Mouse (Mus musculus): ENCODE results near the gene Pik3ip1. TPM values are rescaled to one million over a fixed set of nuclear protein-coding genes. Genes with fewer than 3 reads are reported as not detected.
A peak's percentile ranks its signal among the peaks of the same experiment; 100 is the strongest.

The Pik3ip1 gene
- polyA plus RNA-seq, 1 experiment: 8.5 TPM

DNA sequence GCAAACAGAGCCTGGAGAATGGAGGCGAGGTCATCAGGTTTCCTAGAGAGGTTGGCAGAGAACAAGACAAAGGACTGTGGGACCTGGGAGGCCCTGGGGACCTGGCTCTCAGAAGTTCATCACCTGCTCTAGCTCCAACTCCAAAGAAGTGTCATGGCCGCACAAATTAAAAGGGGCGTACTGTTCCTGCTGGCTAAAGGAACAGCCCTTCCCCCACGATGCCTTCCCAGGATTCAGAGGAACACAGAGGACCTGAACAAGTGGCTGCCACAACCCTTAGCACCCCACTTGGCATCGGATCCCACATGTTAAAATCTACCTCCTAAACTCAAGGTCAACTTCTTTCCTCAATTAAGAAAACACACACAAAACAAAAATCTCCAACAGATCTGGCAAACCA lies 39.2 kb downstream of the Pik3ip1 start:
- no peak for DNase-seq
- Histone ChIP-seq H3K4me3 (ENCODE audit: insufficient read depth, low read depth, low read length) (no peak overlapping the region), H3K27me3 (replicated peaks; ENCODE audit: control insufficient read depth, insufficient read depth, low read length) (no peaks in the 10 kb centered on the region), H3K36me3 (ENCODE audit: control insufficient read depth, insufficient read depth, low read length) (no peaks in the 10 kb centered on the region), H3K4me1 (ENCODE audit: control insufficient read depth, insufficient read depth, low read length) (no peaks in the 10 kb centered on the region; the same call in 1 of the 2 replicates), H3K27ac (ENCODE audit: insufficient read depth, low read depth, low read length) (no peak overlapping the region)
- TF ChIP-seq CTCF (conservative IDR thresholded peaks at IDR 0.05; ENCODE audit: insufficient read depth, insufficient read length, low read depth, low read length): no peak
- no peak for TF ChIP-seq POLR2A (IDR thresholded peaks at IDR 0.05; ENCODE audit: low read depth, low read length)
- 81% methylated on average over 5 of the region's 5 CpGs for WGBS

GRCm38 (mm10) chr11:3370162-3370561 lies 40.0 kb downstream of the Pik3ip1 start:
- DNase-seq: no peak
- TF ChIP-seq CTCF (conservative IDR thresholded peaks at IDR 0.05; ENCODE audit: insufficient read depth, insufficient read length, low read depth, low read length): no peak
- TF ChIP-seq POLR2A (IDR thresholded peaks at IDR 0.05; ENCODE audit: low read depth, low read length): no peak
- WGBS: 73% methylated on average over 2 of the region's 2 CpGs
- H3K4me1 ChIP-seq (ENCODE audit: control insufficient read depth, insufficient read depth, low read length): no peaks in the 10 kb centered on the region; the same call in 1 of the 2 replicates
- no peaks in the 10 kb centered on the region for H3K36me3 ChIP-seq (ENCODE audit: control insufficient read depth, insufficient read depth, low read length)
- H3K27ac ChIP-seq (ENCODE audit: insufficient read depth, low read depth, low read length): no peak overlapping the region
- no peak overlapping the region for H3K4me3 ChIP-seq (ENCODE audit: insufficient read depth, low read depth, low read length)
- no peaks in the 10 kb centered on the region for H3K27me3 ChIP-seq (replicated peaks; ENCODE audit: control insufficient read depth, insufficient read depth, low read length)

DNA sequence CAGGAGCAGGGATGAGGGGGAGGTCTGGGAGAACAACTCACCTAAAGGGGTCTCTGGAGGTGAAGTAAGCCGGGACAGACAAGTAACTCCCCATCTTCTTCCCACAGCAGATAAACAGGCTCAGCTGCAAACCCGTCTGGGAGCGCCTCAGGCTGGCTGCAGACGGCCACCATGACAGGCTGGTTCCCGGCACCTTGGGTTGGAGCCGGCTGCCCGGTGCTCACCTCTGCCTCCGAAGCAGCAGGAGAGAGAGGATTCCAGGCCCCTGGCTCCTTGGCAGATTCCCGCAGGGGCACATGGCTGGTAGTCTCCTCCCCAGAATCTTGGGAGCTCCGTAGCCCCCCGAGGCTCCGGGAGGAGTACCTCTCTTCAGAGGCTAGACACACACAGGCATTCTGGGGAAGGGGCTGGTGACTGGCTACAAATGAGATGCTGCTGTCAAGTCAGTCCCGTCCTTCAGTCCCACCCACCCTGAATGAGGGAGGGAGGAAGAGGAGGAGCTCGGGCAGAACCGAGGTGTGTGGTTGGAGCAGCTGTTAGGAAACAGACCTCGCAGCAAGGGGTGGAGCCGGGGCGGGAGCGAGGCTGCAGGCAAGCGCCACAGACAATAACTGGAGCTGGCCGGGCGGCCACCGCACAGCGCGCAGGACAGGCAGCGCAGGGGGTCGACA lies 40.9 kb downstream of the Pik3ip1 start:
- H3K27me3 ChIP-seq (replicated peaks; ENCODE audit: control insufficient read depth, insufficient read depth, low read length): no peaks in the 10 kb centered on the region
- no peak overlapping the region for H3K27ac ChIP-seq (ENCODE audit: insufficient read depth, low read depth, low read length)
- no peaks in the 10 kb centered on the region for H3K36me3 ChIP-seq (ENCODE audit: control insufficient read depth, insufficient read depth, low read length)
- peak; percentile 23 for TF ChIP-seq POLR2A (IDR thresholded peaks at IDR 0.05; ENCODE audit: low read depth, low read length)
- TF ChIP-seq CTCF (conservative IDR thresholded peaks at IDR 0.05; ENCODE audit: insufficient read depth, insufficient read length, low read depth, low read length): no peak
- H3K4me3 ChIP-seq (ENCODE audit: insufficient read depth, low read depth, low read length): peak overlapping the region; percentile 55
- DNase-seq: peak; percentile 87
- no peaks in the 10 kb centered on the region; the same call in 1 of the 2 replicates for H3K4me1 ChIP-seq (ENCODE audit: control insufficient read depth, insufficient read depth, low read length)
- WGBS: 4% methylated on average over 27 of the region's 27 CpGs

DNA sequence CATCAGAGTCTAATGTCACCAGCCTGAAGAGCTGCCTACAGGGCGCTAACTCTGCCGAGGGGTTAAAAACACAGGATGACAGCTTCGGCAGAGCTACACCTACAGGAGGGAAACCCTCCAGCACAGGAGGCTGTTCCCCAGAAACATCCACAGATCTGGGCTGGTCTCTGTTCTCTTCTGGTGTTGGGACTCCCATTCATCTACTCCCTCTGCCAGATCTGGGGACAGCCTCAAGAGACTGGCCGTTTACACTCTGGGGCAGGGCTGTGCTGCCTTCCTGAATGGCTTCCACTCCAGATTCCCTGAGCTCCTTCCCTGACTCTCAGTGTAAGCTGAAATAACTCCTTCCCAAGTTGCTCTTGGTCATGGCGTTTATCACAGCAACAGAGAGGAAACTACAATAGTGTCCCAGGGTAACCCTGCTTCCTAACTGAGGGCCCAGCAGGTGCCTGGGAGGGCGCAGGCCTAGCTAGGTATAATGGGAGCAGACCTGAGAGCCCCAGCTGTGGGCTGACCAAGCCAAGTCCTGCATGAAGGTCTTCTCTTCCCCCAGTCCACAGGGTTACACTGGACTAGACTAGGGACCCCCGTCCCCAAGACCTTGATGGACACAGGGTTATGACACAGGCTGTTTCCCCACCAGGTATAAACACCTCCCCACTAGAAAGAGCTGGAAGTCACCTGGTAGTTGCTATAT lies 41.5 kb downstream of the Pik3ip1 start:
- no peak for DNase-seq
- TF ChIP-seq CTCF (conservative IDR thresholded peaks at IDR 0.05; ENCODE audit: insufficient read depth, insufficient read length, low read depth, low read length) (no peak), POLR2A (IDR thresholded peaks at IDR 0.05; ENCODE audit: low read depth, low read length) (no peak)
- no peak overlapping the region for H3K27ac ChIP-seq (ENCODE audit: insufficient read depth, low read depth, low read length)
- WGBS: 28% methylated on average over 7 of the region's 7 CpGs
- H3K4me3 ChIP-seq (ENCODE audit: insufficient read depth, low read depth, low read length): peak overlapping the region; percentile 55
- no peaks in the 10 kb centered on the region; the same call in 1 of the 2 replicates for H3K4me1 ChIP-seq (ENCODE audit: control insufficient read depth, insufficient read depth, low read length)
- H3K36me3 ChIP-seq (ENCODE audit: control insufficient read depth, insufficient read depth, low read length): no peaks in the 10 kb centered on the region
- H3K27me3 ChIP-seq (replicated peaks; ENCODE audit: control insufficient read depth, insufficient read depth, low read length): no peaks in the 10 kb centered on the region

- no peak overlapping the region for H3K4me3 ChIP-seq (ENCODE audit: insufficient read depth, low read depth, low read length)
- WGBS: 62% methylated on average over 7 of the region's 7 CpGs
- no peak overlapping the region for H3K27ac ChIP-seq (ENCODE audit: insufficient read depth, low read depth, low read length)
Observed at GRCm38 (mm10) chr11:3373591-3374292, 43.5 kb downstream of the Pik3ip1 start.

DNA sequence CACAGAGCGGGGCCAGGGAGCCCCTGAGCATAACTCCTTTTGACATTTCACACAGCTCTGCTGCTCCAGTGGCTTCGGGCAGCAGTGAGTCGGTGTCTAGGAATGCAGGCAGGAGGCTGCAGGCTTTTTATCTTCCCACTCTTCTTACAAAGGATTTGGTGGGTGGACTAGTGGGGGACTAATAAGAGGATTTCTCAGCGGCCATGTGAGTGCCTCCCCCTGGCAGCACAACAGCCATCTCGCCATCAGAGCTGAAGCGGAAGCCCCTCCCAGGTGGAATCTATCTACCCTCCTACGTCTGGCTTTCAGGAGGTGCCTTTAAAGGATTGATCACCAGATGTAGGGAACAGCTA lies 44.1 kb downstream of the Pik3ip1 start:
- no peak for DNase-seq
- TF ChIP-seq CTCF (conservative IDR thresholded peaks at IDR 0.05; ENCODE audit: insufficient read depth, insufficient read length, low read depth, low read length) (no peak), POLR2A (IDR thresholded peaks at IDR 0.05; ENCODE audit: low read depth, low read length) (no peak)
- Histone ChIP-seq H3K27me3 (replicated peaks; ENCODE audit: control insufficient read depth, insufficient read depth, low read length) (no peaks in the 10 kb centered on the region), H3K36me3 (ENCODE audit: control insufficient read depth, insufficient read depth, low read length) (no peaks in the 10 kb centered on the region), H3K4me1 (ENCODE audit: control insufficient read depth, insufficient read depth, low read length) (no peaks in the 10 kb centered on the region; the same call in 1 of the 2 replicates), H3K27ac (ENCODE audit: insufficient read depth, low read depth, low read length) (no peak overlapping the region), H3K4me3 (ENCODE audit: insufficient read depth, low read depth, low read length) (no peak overlapping the region)
- WGBS: 46% methylated on average over 7 of the region's 7 CpGs

More at GRCm38 (mm10) chr11:3373591-3374292, 43.5 kb downstream of the Pik3ip1 start:
- Histone ChIP-seq H3K4me1 (ENCODE audit: control insufficient read depth, insufficient read depth, low read length) (no peaks in the 10 kb centered on the region; the same call in 1 of the 2 replicates), H3K27me3 (replicated peaks; ENCODE audit: control insufficient read depth, insufficient read depth, low read length) (no peaks in the 10 kb centered on the region), H3K36me3 (ENCODE audit: control insufficient read depth, insufficient read depth, low read length) (no peaks in the 10 kb centered on the region)
- TF ChIP-seq CTCF (conservative IDR thresholded peaks at IDR 0.05; ENCODE audit: insufficient read depth, insufficient read length, low read depth, low read length): no peak
- no peak for TF ChIP-seq POLR2A (IDR thresholded peaks at IDR 0.05; ENCODE audit: low read depth, low read length)
- DNase-seq: peak; percentile 20

DNA sequence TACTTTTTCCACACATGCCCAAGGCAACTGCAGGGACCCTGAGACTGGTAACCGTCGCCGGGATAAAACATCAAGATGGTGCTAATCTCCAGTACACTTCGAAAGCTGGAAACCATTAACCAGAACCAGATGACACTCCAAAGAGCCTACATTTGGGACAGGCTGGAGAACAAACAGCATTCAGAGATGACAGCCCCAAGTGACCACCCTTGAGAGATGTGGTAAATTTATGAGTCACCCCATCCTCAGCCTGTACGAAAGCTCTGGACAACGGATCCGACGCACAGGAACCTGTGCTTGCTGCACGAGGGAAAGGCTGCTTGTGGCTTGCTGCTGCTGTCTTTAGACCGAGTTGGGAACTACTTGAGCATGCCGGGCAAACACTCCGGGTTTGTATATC lies 44.5 kb downstream of the Pik3ip1 start:
- Histone ChIP-seq H3K27ac (ENCODE audit: insufficient read depth, low read depth, low read length) (no peak overlapping the region), H3K36me3 (ENCODE audit: control insufficient read depth, insufficient read depth, low read length) (no peaks in the 10 kb centered on the region), H3K4me3 (ENCODE audit: insufficient read depth, low read depth, low read length) (no peak overlapping the region), H3K27me3 (replicated peaks; ENCODE audit: control insufficient read depth, insufficient read depth, low read length) (no peaks in the 10 kb centered on the region), H3K4me1 (ENCODE audit: control insufficient read depth, insufficient read depth, low read length) (no peaks in the 10 kb centered on the region; the same call in 1 of the 2 replicates)
- 63% methylated on average over 12 of the region's 12 CpGs for WGBS
- no peak for DNase-seq
- TF ChIP-seq CTCF (conservative IDR thresholded peaks at IDR 0.05; ENCODE audit: insufficient read depth, insufficient read length, low read depth, low read length) (no peak), POLR2A (IDR thresholded peaks at IDR 0.05; ENCODE audit: low read depth, low read length) (no peak)

All from kidney, adult 2 months (tissue).